Comparison of ENCODE assay signal across 8 mouse cellular contexts in the genomic region with DNA sequence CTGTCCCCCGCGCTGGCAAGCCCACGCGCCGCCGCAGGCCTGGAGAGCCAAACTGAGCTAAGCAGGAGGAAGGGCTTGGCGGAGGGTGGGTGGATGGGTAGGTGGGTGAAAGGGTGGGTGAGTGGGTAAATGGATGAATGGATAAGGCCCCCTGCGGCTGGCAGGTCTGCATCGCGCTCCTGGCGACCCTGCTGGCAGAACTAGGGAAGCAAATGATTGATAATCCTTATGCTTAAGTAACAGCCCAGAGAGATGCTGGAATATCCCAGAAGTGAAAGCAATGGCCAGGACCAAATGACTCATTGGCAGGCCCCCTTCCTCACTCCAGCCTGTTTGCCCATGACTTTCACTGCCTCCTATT. TPM values are rescaled to one million over a fixed set of nuclear protein-coding genes. Genes with fewer than 3 reads are reported as not detected.
A peak's percentile ranks its signal among the peaks of the same experiment; 100 is the strongest.
DNase-seq lines count a peak whose midpoint lies in the region; ATAC-seq and TF ChIP-seq lines count a peak whose summit lies in the region.

No protein-coding gene starts in this region.

- WGBS in forebrain, embryonic 16.5 days: under 1% methylated on average over 11 of the region's 11 CpGs

- H3K4me2 ChIP-seq in forebrain, embryonic 16.5 days (ENCODE audit: low read length): peak overlapping the region; percentile 59

- H3K9ac ChIP-seq in ES-Bruce4 (ENCODE audit: low read depth, poor library complexity, severe bottlenecking): peak overlapping the region; percentile 32; the same call in 1 of the 2 replicates
- H3K9ac ChIP-seq in forebrain, embryonic 16.5 days (replicated peaks; ENCODE audit: low read depth, low read length): peak overlapping the region; percentile 81

- no peak for DNase-seq in gastrocnemius, adult 2 months
- DNase-seq in gastrocnemius, postnatal 10 days: no peak
- DNase-seq in Muller cell, postnatal 12 days (ENCODE audit: inconsistent ontology term): no peak
- no peak for DNase-seq in gastrocnemius, adult 8-10 months (ENCODE audit: low spot score in 2 of 2)

- intact Hi-C loops in gastrocnemius, adult 2 months (cut with DNase I): no loop called here

- no peaks in the 10 kb centered on the region; the same call in 1 of the 2 replicates for H3K27me3 ChIP-seq in ES-Bruce4 (ENCODE audit: control insufficient read depth, insufficient read depth, low read length, poor library complexity, severe bottlenecking)
- H3K27me3 ChIP-seq in forebrain, embryonic 16.5 days (replicated peaks; ENCODE audit: control insufficient read depth, insufficient read depth, low read length): no peaks in the 10 kb centered on the region

- H3K36me3 ChIP-seq in ES-Bruce4 (ENCODE audit: control insufficient read depth, insufficient read depth, low read length, poor library complexity, severe bottlenecking): no peaks in the 10 kb centered on the region
- H3K36me3 ChIP-seq in forebrain, embryonic 16.5 days (ENCODE audit: control insufficient read depth, insufficient read depth): no peaks in the 10 kb centered on the region

- H3K4me3 ChIP-seq in gastrocnemius, adult 2 months: peak overlapping the region; percentile 78
- peak overlapping the region; percentile 58 for H3K4me3 ChIP-seq in ES-Bruce4 (ENCODE audit: low read depth, low read length)
- H3K4me3 ChIP-seq in forebrain, embryonic 16.5 days (replicated peaks; ENCODE audit: low read length): peak overlapping the region; percentile 63

- TF ChIP-seq POLR2A in ES-Bruce4 (IDR thresholded peaks at IDR 0.05; ENCODE audit: insufficient read depth, low read length): no peak

- no peaks in the 10 kb centered on the region for H3K9me3 ChIP-seq in ES-Bruce4 (replicated peaks; ENCODE audit: control insufficient read depth, insufficient read depth, low read length, poor library complexity, severe bottlenecking)
- no peaks in the 10 kb centered on the region for H3K9me3 ChIP-seq in forebrain, embryonic 16.5 days (ENCODE audit: control insufficient read depth, low read length)

- H3K27ac ChIP-seq in gastrocnemius, adult 2 months: no peak overlapping the region
- H3K27ac ChIP-seq in ES-Bruce4 (ENCODE audit: insufficient read depth, low read length): no peak overlapping the region
- peak overlapping the region; percentile 80 for H3K27ac ChIP-seq in forebrain, embryonic 16.5 days (ENCODE audit: low read length)

- peak; percentile 83 for ATAC-seq in forebrain, embryonic 16.5 days
- 0 out of 2 replicates have a peak, but pooled peaks have one; percentile 1 for ATAC-seq in megakaryocyte, adult 5-6 weeks (ENCODE audit: poor library complexity, severe bottlenecking)
- ATAC-seq in inflammation-experienced regulatory T-cells, adult 6 months: no peak

- no peaks in the 10 kb centered on the region for H3K4me1 ChIP-seq in ES-Bruce4 (ENCODE audit: control insufficient read depth, insufficient read depth, low read length)
- H3K4me1 ChIP-seq in forebrain, embryonic 16.5 days (replicated peaks; ENCODE audit: control insufficient read depth, insufficient read depth, low read length): peaks cover 8% of the 10 kb centered on the region

- no peak for TF ChIP-seq CTCF in gastrocnemius, adult 2 months (IDR thresholded peaks at IDR 0.05)
- no peak for TF ChIP-seq CTCF in ES-Bruce4 (IDR thresholded peaks at IDR 0.05; ENCODE audit: low read depth, low read length)

- TF ChIP-seq EP300 in ES-Bruce4 (IDR thresholded peaks at IDR 0.05; ENCODE audit: insufficient read depth, low read depth, low read length): no peak

RNA-seq across cellular contexts. Expression of a gene that starts 0.4 kb away (rescaled TPM):
- under 1 TPM in 1 of 2 experiments, not detected in 1; 0.17 TPM for total RNA-seq in gastrocnemius, adult 2 months (2021)
- under 1 TPM; 0.31 to 0.45 TPM for total RNA-seq in gastrocnemius, postnatal 10 days (2021)
- polyA plus RNA-seq in ES-Bruce4 (2011; ENCODE audit: insufficient read depth, insufficient read length, low read depth, missing spikeins): not detected in 2 replicates
- polyA plus RNA-seq in forebrain, embryonic 16.5 days (2015; fragmentation: Nextera tagmentation; extraction: Ambion mirVana): 21.7 and 24.8 TPM in 2 replicates
- not detected in 2 replicates for total RNA-seq in megakaryocyte, adult 5-6 weeks (2015)
- not detected in 2 replicates for total RNA-seq in megakaryocyte, adult 5-6 weeks (2017)
- polyA plus RNA-seq in inflammation-experienced regulatory T-cells, adult 6 months (2017; shearing (Covaris generic)): not detected
- total RNA-seq in gastrocnemius, adult 8-10 months (2022): under 1 TPM in 2 of 4 experiments, not detected in 2; 0.31 to 0.46 TPM
